Mouse (Mus musculus): Measurements from ENCODE around the gene Gm11563. TPM values are rescaled to one million over a fixed set of nuclear protein-coding genes. Genes with fewer than 3 reads are reported as not detected.
A peak's percentile ranks its signal among the peaks of the same experiment; 100 is the strongest.

Gene Gm11563
- polyA plus RNA-seq, 2 experiments, result not detected

GRCm38 (mm10) chr11:99640926-99641325, 17.8 kb downstream of the Gm11563 start:
- TF ChIP-seq POLR2A (IDR thresholded peaks at IDR 0.05; ENCODE audit: borderline replicate concordance, extremely low read depth, insufficient read depth, insufficient read length), result no peak

GRCm38 (mm10) chr11:99637086-99637485, 21.7 kb downstream of the Gm11563 start:
- TF ChIP-seq POLR2A (IDR thresholded peaks at IDR 0.05; ENCODE audit: borderline replicate concordance, extremely low read depth, insufficient read depth, insufficient read length), result no peak
- DNase-seq (ENCODE audit: low spot score) (peak; percentile 31), ATAC-seq (ENCODE audit: low FRiP score, low read depth) (no peak)
- no peak overlapping the region for H3K4me3 ChIP-seq (replicated peaks; ENCODE audit: low read length)
- no peaks in the 10 kb centered on the region for H3K4me1 ChIP-seq (ENCODE audit: control insufficient read depth, insufficient read depth, low read length)
- no peaks in the 10 kb centered on the region for H3K36me3 ChIP-seq (ENCODE audit: control insufficient read depth, insufficient read depth, low read length)
- no peaks in the 10 kb centered on the region for H3K27me3 ChIP-seq (ENCODE audit: control insufficient read depth, insufficient read depth, low read length)
- 57% methylated on average over 1 of the region's 1 CpGs for WGBS
- H3K27ac ChIP-seq (replicated peaks; ENCODE audit: low read depth, low read length), result no peak overlapping the region
- H3K9me3 ChIP-seq (ENCODE audit: control insufficient read depth, low read length), result no peaks in the 10 kb centered on the region
- H3K4me2 ChIP-seq (replicated peaks; ENCODE audit: low read depth, low read length, severe bottlenecking), result no peak overlapping the region
- H3K9ac ChIP-seq (ENCODE audit: low read depth, low read length, severe bottlenecking), result no peak overlapping the region

More at GRCm38 (mm10) chr11:99640926-99641325, 17.8 kb downstream of the Gm11563 start:
- H3K4me2 ChIP-seq (replicated peaks; ENCODE audit: low read depth, low read length, severe bottlenecking), result no peak overlapping the region
- H3K4me1 ChIP-seq (ENCODE audit: control insufficient read depth, insufficient read depth, low read length), result no peaks in the 10 kb centered on the region
- ATAC-seq (ENCODE audit: low FRiP score, low read depth) (no peak), DNase-seq (ENCODE audit: low spot score) (peak; percentile 8)
- no peak overlapping the region for H3K9ac ChIP-seq (ENCODE audit: low read depth, low read length, severe bottlenecking)
- 8% methylated on average over 1 of the region's 1 CpGs for WGBS
- no peaks in the 10 kb centered on the region for H3K9me3 ChIP-seq (ENCODE audit: control insufficient read depth, low read length)
- H3K27me3 ChIP-seq (ENCODE audit: control insufficient read depth, insufficient read depth, low read length), result no peaks in the 10 kb centered on the region
- H3K4me3 ChIP-seq (replicated peaks; ENCODE audit: low read length), result no peak overlapping the region
- no peaks in the 10 kb centered on the region for H3K36me3 ChIP-seq (ENCODE audit: control insufficient read depth, insufficient read depth, low read length)
- no peak overlapping the region for H3K27ac ChIP-seq (replicated peaks; ENCODE audit: low read depth, low read length)

- TF ChIP-seq POLR2A (IDR thresholded peaks at IDR 0.05; ENCODE audit: borderline replicate concordance, extremely low read depth, insufficient read depth, insufficient read length), result no peak
- 17% methylated on average over 7 of the region's 8 CpGs for WGBS
- Histone ChIP-seq H3K4me2 (replicated peaks; ENCODE audit: low read depth, low read length, severe bottlenecking) (no peak within 1 kb of the TSS), H3K4me1 (ENCODE audit: control insufficient read depth, insufficient read depth, low read length) (no peaks in the 10 kb centered on the region), H3K4me3 (replicated peaks; ENCODE audit: low read length) (no peak within 1 kb of the TSS), H3K27me3 (ENCODE audit: control insufficient read depth, insufficient read depth, low read length) (no peaks in the 10 kb centered on the region), H3K27ac (replicated peaks; ENCODE audit: low read depth, low read length) (no peak within 1 kb of the TSS), H3K36me3 (ENCODE audit: control insufficient read depth, insufficient read depth, low read length) (no peaks in the 10 kb centered on the region), H3K9ac (ENCODE audit: low read depth, low read length, severe bottlenecking) (no peak within 1 kb of the TSS), H3K9me3 (ENCODE audit: control insufficient read depth, low read length) (no peaks in the 10 kb centered on the region)
- no peak for ATAC-seq (ENCODE audit: low FRiP score, low read depth)
- DNase-seq (ENCODE audit: low spot score), result no peak
These were observed 24.1 kb downstream of the Gm11563 start, which contains the start of gene Krtap4-2 for GRCm38 (mm10) chr11:99634653-99635134. Gene Krtap4-2 (minus strand): TSS chr11:99635084.

- Histone ChIP-seq H3K4me3 (replicated peaks; ENCODE audit: low read length) (no peak overlapping the region), H3K9ac (ENCODE audit: low read depth, low read length, severe bottlenecking) (no peak overlapping the region), H3K9me3 (ENCODE audit: control insufficient read depth, low read length) (no peaks in the 10 kb centered on the region), H3K4me2 (replicated peaks; ENCODE audit: low read depth, low read length, severe bottlenecking) (no peak overlapping the region), H3K36me3 (ENCODE audit: control insufficient read depth, insufficient read depth, low read length) (no peaks in the 10 kb centered on the region), H3K27ac (replicated peaks; ENCODE audit: low read depth, low read length) (no peak overlapping the region), H3K27me3 (ENCODE audit: control insufficient read depth, insufficient read depth, low read length) (no peaks in the 10 kb centered on the region), H3K4me1 (ENCODE audit: control insufficient read depth, insufficient read depth, low read length) (no peaks in the 10 kb centered on the region)
- WGBS, result 68% methylated on average over 2 of the region's 2 CpGs
- no peak for ATAC-seq (ENCODE audit: low FRiP score, low read depth)
- TF ChIP-seq POLR2A (IDR thresholded peaks at IDR 0.05; ENCODE audit: borderline replicate concordance, extremely low read depth, insufficient read depth, insufficient read length), result no peak
- DNase-seq (ENCODE audit: low spot score), result no peak
These were observed 25.5 kb downstream of the Gm11563 start for GRCm38 (mm10) chr11:99633293-99633692.

GRCm38 (mm10) chr11:99630890-99631289, 27.9 kb downstream of the Gm11563 start:
- Histone ChIP-seq H3K27me3 (ENCODE audit: control insufficient read depth, insufficient read depth, low read length) (no peaks in the 10 kb centered on the region), H3K4me3 (replicated peaks; ENCODE audit: low read length) (no peak overlapping the region), H3K4me1 (ENCODE audit: control insufficient read depth, insufficient read depth, low read length) (no peaks in the 10 kb centered on the region), H3K27ac (replicated peaks; ENCODE audit: low read depth, low read length) (no peak overlapping the region), H3K36me3 (ENCODE audit: control insufficient read depth, insufficient read depth, low read length) (no peaks in the 10 kb centered on the region), H3K9me3 (ENCODE audit: control insufficient read depth, low read length) (no peaks in the 10 kb centered on the region), H3K4me2 (replicated peaks; ENCODE audit: low read depth, low read length, severe bottlenecking) (no peak overlapping the region), H3K9ac (ENCODE audit: low read depth, low read length, severe bottlenecking) (no peak overlapping the region)
- DNase-seq (ENCODE audit: low spot score), result no peak
- ATAC-seq (ENCODE audit: low FRiP score, low read depth), result no peak
- WGBS, result 76% methylated on average over 3 of the region's 3 CpGs
- no peak for TF ChIP-seq POLR2A (IDR thresholded peaks at IDR 0.05; ENCODE audit: borderline replicate concordance, extremely low read depth, insufficient read depth, insufficient read length)

GRCm38 (mm10) chr11:99628138-99628537, 30.6 kb downstream of the Gm11563 start, which contains the start of gene Krtap4-1:
Gene Krtap4-1 (minus strand): TSS chr11:99628238.
- Histone ChIP-seq H3K4me3 (replicated peaks; ENCODE audit: low read length) (no peak within 1 kb of the TSS), H3K9ac (ENCODE audit: low read depth, low read length, severe bottlenecking) (no peak within 1 kb of the TSS), H3K9me3 (ENCODE audit: control insufficient read depth, low read length) (no peaks in the 10 kb centered on the region), H3K27me3 (ENCODE audit: control insufficient read depth, insufficient read depth, low read length) (no peaks in the 10 kb centered on the region), H3K4me1 (ENCODE audit: control insufficient read depth, insufficient read depth, low read length) (no peaks in the 10 kb centered on the region), H3K4me2 (replicated peaks; ENCODE audit: low read depth, low read length, severe bottlenecking) (no peak within 1 kb of the TSS), H3K36me3 (ENCODE audit: control insufficient read depth, insufficient read depth, low read length) (no peaks in the 10 kb centered on the region), H3K27ac (replicated peaks; ENCODE audit: low read depth, low read length) (no peak within 1 kb of the TSS)
- WGBS, result 77% methylated on average over 4 of the region's 4 CpGs
- no peak for ATAC-seq (ENCODE audit: low FRiP score, low read depth)
- DNase-seq (ENCODE audit: low spot score), result no peak
- TF ChIP-seq POLR2A (IDR thresholded peaks at IDR 0.05; ENCODE audit: borderline replicate concordance, extremely low read depth, insufficient read depth, insufficient read length), result no peak

All from limb, embryonic 14.5 days (tissue).